Mouse (Mus musculus): ENCODE measurements around the gene Olfr1234. TPM values are rescaled to one million over a fixed set of nuclear protein-coding genes. Genes with fewer than 3 reads are reported as not detected.

The Olfr1234 gene
- polyA plus RNA-seq (2012; ENCODE audit: low replicate concordance), result not detected in 2 replicates

DNA sequence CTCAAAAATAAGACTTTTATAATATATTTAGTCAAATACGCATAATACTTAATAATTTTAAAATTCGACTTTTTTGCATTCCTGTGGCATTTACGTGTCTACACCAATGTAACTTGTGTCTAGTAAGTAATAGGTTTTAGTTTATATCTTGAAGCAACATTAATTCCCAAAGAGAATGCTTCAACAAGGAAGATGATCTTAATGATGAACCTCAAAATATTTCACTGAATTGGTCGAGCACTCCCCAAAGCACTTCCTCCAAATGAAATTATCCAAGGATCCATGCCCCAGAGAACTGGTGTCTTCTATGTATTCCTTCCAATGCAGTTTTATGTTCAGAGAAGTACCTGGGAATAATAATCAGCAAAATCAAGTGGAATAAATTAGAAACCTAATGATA is at the start of gene Olfr1234:
Gene Olfr1234 (minus strand): TSS at position 101 of the 400 bp plus-strand sequence.

DNA sequence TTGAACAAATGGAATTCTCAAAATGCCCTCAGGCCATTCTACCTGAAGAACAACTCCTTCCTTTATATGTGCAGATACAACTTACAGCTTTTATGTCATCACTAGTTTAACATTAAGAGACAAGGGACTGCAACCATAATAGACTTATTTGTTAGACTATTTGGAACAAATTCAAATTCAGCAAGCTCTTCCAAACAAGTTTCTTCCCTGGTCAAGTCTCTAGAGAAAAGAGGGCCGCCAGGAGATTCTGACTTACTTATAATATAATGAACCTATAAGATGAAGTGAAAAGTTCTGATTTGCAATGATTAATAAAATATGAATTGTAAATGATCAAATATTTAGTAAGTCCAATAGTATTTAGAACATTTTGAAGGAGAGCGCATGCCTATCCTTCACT is 44.9 kb upstream of the Olfr1234 start, which contains the start of gene Olfr1238:
Gene Olfr1238 (minus strand): TSS at position 101 of the 400 bp plus-strand sequence.

GRCm38 (mm10) chr2:89342298-89342697 is 22.4 kb downstream of the Olfr1234 start, which contains the start of gene Olfr1233:
Gene Olfr1233, minus strand, starts transcription at chr2:89342398.

GRCm38 (mm10) chr2:89329575-89329974 is 35.1 kb downstream of the Olfr1234 start, which contains the start of gene Olfr1232:
Gene Olfr1232, minus strand, starts transcription at chr2:89329675.

Other genes starting within 250 kb of the Olfr1234 start
- gene Olfr1221, start 247.6 kb downstream of the Olfr1234 start, polyA plus RNA-seq (2012; ENCODE audit: low replicate concordance), result not detected in 2 replicates
- not detected in 2 replicates for gene Olfr1222, start 231.8 kb downstream of the Olfr1234 start, polyA plus RNA-seq (2012; ENCODE audit: low replicate concordance)
- gene Olfr1223, start 213.3 kb downstream of the Olfr1234 start, polyA plus RNA-seq (2012; ENCODE audit: low replicate concordance), result not detected in 2 replicates
- not detected in 2 replicates for gene Olfr1224-ps1, start 200.8 kb downstream of the Olfr1234 start, polyA plus RNA-seq (2012; ENCODE audit: low replicate concordance)
- gene Olfr1225, start 190.2 kb downstream of the Olfr1234 start, polyA plus RNA-seq (2012; ENCODE audit: low replicate concordance), result not detected in 2 replicates
- not detected in 2 replicates for gene Olfr1226, start 164.8 kb downstream of the Olfr1234 start, polyA plus RNA-seq (2012; ENCODE audit: low replicate concordance)
- gene Olfr1228, start 110.8 kb downstream of the Olfr1234 start, polyA plus RNA-seq (2012; ENCODE audit: low replicate concordance), result not detected in 2 replicates
- gene Olfr1229, start 76.9 kb downstream of the Olfr1234 start, polyA plus RNA-seq (2012; ENCODE audit: low replicate concordance), result not detected in 2 replicates
- gene Olfr1230, start 67.6 kb downstream of the Olfr1234 start, polyA plus RNA-seq (2012; ENCODE audit: low replicate concordance), result not detected in 2 replicates
- gene Olfr1231, start 57.8 kb downstream of the Olfr1234 start, polyA plus RNA-seq (2012; ENCODE audit: low replicate concordance), result not detected in 2 replicates
- not detected in 2 replicates for gene Olfr1232, start 35.2 kb downstream of the Olfr1234 start, polyA plus RNA-seq (2012; ENCODE audit: low replicate concordance)
- gene Olfr1233, start 22.5 kb downstream of the Olfr1234 start, polyA plus RNA-seq (2012; ENCODE audit: low replicate concordance), result not detected in 2 replicates
- not detected in 2 replicates for gene Olfr1238, start 44.8 kb upstream of the Olfr1234 start, polyA plus RNA-seq (2012; ENCODE audit: low replicate concordance)
- not detected in 2 replicates for gene Olfr1239, start 55.5 kb upstream of the Olfr1234 start, polyA plus RNA-seq (2012; ENCODE audit: low replicate concordance)
- gene Olfr1240, start 78.1 kb upstream of the Olfr1234 start, polyA plus RNA-seq (2012; ENCODE audit: low replicate concordance), result not detected in 2 replicates
- not detected in 2 replicates for gene Olfr1241, start 122.3 kb upstream of the Olfr1234 start, polyA plus RNA-seq (2012; ENCODE audit: low replicate concordance)
- gene Olfr1242, start 133.5 kb upstream of the Olfr1234 start, polyA plus RNA-seq (2012; ENCODE audit: low replicate concordance), result not detected in 2 replicates
- gene Olfr1243, start 166.6 kb upstream of the Olfr1234 start, polyA plus RNA-seq (2012; ENCODE audit: low replicate concordance), result not detected in 2 replicates
- gene Olfr1245, start 213.6 kb upstream of the Olfr1234 start, polyA plus RNA-seq (2012; ENCODE audit: low replicate concordance), result not detected in 2 replicates
- not detected in 2 replicates for gene Olfr1246, start 228.3 kb upstream of the Olfr1234 start, polyA plus RNA-seq (2012; ENCODE audit: low replicate concordance)
- gene Olfr1247, start 249.3 kb upstream of the Olfr1234 start, polyA plus RNA-seq (2012; ENCODE audit: low replicate concordance), result not detected in 2 replicates

All from hematopoietic multipotent progenitor cell, adult 10-12 weeks (in vitro differentiated cells).